Mouse (Mus musculus) thymus, postnatal 36 days (tissue): ENCODE measurements around the gene Mis18a.

ENCODE experiments used
- DNase-seq, 2 experiments: peaks; one replicate each; pipeline ENCODE4 v3.0.0; 2022; ENCODE audit warnings: mixed read lengths in 2 of 2

Gene Mis18a

DNA sequence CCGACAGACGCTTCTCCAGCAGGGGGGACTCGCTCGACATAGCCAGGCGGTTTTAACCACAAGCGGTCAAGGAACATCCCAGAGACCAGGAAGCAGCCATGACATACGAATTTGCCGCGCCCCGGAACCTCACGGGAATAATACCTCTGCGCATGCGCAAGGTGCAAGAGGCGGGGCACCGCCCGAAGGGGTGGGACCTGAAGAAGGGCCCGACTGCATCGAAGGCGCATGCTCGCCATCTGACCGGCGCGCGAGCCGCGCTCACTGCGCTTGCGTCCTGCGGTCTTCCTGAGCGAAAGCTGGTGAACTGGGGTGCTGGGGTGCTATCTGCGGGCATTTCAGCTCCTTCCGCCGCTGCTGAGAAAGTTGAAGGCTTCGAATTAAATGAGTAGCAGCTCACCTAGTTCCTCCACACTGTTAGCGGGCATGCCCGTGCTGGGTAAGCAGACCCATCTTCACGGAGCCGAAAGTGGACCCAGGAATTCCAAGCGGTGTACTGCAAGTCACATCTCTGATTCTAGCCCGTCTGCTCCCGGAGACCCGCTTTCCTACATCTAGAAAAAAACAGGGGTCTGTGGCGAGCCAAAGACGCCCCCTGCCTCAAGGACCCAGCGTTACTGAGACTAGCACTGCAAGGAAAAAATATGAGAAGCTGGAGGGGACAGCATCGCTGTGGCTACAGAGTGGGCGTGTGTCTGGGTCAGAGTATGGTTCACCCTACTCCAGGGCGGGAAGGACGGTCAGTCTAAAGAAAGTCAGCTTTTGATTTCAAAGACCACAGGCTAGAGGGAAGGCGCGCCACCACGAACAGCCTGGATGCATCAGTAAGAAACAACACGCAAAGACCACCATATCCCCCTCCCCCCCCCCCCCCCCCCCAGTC lies at the start of gene Mis18a:
Gene Mis18a, minus strand, starts transcription at position 172 of the 883 bp plus-strand sequence.
- peak; percentile 94 to 95 for DNase-seq

DNA sequence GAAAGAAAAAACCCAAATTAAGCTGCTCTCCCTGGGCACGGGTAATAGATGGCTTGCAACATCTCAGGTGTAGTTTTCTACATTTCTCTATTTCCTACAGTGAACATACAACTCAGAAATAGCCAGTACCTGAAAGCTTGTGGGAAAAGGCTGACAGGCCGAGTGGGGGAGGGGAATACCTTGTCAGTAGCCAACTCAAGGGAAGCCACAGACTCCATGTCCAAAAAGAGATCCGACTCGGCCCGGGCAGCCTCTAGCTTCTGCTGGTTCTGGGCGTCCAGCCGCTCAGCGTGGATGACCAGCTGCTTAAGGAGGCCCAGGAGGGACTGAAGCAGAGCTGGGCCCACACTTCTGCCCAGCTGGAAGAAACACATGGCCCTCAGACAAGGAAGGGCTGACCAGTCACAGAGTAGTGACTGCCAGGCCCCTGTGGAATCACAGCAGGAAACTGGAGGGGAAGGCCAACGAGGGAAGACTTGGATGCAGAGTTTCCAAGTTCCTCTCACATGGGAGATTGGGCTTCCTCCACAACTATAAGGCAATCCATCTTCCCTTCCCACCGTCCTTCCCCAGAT lies 48.8 kb upstream of the Mis18a start:
- DNase-seq, result no peak

DNA sequence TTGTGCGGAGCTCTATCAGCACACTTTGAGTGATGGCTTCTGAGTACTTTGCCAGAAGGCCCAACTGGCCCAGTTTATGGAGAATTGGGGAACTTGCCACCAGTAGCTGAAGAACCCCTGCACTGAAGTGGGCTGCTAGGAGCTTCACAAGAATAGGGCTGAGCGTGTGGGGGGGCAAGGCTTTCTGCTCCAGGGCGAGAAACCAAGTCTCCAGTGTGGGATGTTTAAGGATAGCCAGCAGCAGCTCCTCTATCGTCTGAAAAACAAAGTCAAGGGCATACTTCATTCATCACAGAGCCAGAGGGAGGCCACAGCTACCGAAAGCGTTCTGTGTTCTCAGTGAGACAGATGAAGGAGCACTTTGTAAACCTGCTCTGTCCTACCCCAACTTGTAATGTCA lies 47.4 kb upstream of the Mis18a start:
- no peak for DNase-seq

- no peak for DNase-seq
These were observed 47.0 kb upstream of the Mis18a start for GRCm38 (mm10) chr16:90774216-90774615.

- no peak for DNase-seq
These were observed 39.8 kb upstream of the Mis18a start for GRCm38 (mm10) chr16:90766919-90767454.

GRCm38 (mm10) chr16:90765195-90765877 lies 38.1 kb upstream of the Mis18a start:
- DNase-seq, result no peak

- DNase-seq, result no peak
These were observed 33.3 kb upstream of the Mis18a start for GRCm38 (mm10) chr16:90760515-90760914.

DNA sequence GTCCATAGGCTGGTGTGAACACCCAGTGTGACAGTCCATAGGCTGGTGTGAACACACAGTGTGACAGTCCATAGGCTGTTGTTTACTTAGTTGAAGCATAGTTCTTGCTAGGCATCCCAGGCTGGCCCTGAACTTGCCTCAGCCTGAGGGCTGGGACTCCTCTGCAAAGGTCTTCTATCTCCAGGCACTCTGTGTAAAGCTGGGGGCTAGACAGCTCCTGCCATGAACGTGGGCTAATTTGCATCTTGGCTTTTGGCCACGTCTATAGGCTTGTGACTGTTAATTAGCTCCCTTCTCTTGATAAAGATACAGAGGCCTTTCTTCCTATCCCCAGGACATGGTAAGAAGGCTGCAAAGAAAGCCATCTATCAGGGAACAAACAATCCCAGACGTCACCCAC lies 32.1 kb upstream of the Mis18a start:
- no peak for DNase-seq

DNA sequence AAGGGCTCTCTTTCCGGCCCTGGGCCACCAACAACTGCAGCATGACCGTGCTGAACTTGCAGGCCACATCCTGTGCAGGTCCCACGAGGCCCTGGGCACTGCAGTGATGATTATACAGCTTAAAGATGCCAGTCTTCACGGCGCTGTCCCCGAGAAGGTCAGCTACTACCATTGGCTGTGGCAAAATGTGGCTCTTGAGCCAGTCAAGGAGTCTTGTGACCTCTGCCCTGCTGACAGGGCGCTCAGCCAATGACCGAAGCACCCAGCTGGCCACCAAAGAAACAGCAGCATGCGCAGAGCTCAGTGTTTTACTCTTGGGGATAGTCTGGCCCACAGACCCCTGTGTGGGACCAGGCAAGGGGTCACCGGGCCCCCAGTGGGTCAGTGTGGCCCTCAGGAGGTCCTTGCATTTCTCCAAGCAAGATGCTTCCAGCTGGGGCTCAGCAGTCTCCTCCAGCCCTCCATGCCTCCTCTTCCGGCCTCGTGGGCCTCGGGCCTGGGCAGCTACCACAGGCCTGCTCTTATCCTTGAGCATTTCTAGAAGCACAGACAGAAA lies 26.3 kb upstream of the Mis18a start:
- DNase-seq, result no peak

GRCm38 (mm10) chr16:90748169-90748568 lies 21.0 kb upstream of the Mis18a start:
- no peak for DNase-seq

GRCm38 (mm10) chr16:90747143-90747542 lies 19.9 kb upstream of the Mis18a start:
- DNase-seq, result no peak

GRCm38 (mm10) chr16:90738092-90738956 lies 11.1 kb upstream of the Mis18a start, which contains the start of gene Mrap:
Mrap (plus strand) TSS chr16:90738207.
- no peak for DNase-seq

GRCm38 (mm10) chr16:90736672-90737270 lies 9.6 kb upstream of the Mis18a start:
- no peak for DNase-seq

GRCm38 (mm10) chr16:90735611-90736010 lies 8.4 kb upstream of the Mis18a start:
- DNase-seq, result no peak

DNA sequence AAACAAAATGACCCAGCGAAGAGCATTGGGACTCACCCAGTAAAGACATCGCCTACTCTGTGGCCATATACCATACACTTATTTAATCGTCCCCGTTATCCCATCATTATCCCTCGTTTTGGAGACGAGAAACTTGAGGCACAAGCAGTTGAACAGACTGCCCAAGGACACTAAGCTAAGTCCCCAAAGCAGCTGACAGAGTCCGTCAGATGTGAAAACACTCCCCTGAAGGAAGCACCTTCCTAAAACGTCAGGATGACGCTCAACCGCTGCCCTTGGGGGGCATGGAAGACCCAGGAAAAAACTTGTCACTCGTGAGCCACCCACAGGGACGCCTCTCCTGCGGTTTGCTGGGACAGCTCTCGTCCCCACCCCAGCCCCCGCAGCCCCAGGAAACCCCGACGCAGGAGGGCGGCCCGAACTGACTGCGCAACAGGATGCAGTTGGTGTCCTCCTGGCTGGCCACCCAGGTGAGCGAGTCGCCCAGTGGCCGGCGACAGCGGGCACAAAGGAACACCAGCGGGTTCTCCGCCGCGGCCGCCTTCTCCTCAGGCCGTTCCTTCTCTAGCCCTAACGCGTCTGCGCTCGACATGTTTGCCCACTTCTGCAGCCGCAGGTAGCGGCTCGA lies 490 bp downstream of the Mis18a start:
- DNase-seq, result no peak

- no peak for DNase-seq
These were observed 3.2 kb downstream of the Mis18a start for GRCm38 (mm10) chr16:90724051-90724450.

DNA sequence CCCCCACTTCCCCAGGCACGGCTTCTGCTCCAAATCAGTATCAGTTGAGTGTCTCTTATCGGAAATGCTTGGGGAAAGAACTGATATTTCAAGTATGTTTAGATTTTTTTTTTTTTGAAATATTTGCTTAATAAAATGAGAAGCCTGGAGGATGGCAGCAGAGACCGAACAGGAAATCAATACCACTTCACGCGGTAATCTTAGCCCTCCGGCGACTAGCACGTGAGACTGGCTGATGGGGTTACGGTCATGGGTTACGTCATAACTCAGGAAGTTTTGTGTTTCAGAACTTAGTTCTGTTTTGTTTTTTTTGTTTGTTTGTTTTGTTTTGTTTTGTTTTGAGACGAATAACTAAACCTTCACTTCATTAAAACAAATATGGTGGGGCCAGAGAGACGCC lies 16.9 kb downstream of the Mis18a start:
- no peak for DNase-seq

DNA sequence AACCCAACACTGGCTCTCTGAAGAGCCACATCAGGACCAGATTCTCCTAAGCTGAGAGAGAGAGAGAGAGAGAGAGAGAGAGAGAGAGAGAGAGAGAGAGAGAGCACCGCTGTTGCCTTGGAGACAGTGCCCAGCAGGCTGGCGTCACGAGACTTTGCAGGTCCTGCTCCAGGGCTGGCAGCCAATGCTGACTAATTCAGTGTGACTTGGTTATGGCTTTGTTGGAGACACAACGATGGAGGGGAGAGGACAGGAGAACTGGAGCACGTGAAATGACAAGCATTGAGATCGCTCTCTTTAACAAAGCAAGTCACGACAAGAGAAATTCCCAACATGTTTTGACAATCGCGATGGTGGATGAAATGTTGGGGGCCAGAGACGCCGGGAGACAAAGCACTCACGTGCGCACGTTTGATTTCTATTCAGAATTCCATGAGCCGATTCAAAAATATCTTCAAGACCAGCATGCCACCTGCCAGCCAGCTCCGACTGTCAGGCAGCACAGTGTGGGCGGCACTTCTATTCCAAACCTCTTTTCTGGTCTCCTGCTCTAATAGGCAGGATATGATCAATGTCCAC lies 17.4 kb downstream of the Mis18a start:
- no peak for DNase-seq

DNA sequence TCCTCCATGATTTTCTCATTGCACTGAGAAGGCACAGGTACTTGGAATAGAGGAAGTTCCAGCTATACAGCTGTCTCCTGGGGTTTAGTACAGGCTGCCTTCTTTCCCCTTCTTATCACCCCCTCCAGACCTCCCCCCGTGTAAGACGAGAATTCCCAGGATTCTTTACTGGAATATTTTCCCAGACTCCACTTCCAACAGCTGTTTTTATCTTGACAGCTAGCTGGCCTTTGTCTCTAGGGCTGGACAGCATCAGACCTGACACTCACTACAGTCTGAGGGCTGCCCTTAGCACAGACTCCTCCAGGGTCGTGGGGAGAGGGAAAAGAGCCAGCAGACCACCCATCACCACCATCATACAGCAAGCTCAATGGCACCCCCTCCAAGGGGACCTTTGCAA lies 20.9 kb downstream of the Mis18a start:
- no peak for DNase-seq

DNA sequence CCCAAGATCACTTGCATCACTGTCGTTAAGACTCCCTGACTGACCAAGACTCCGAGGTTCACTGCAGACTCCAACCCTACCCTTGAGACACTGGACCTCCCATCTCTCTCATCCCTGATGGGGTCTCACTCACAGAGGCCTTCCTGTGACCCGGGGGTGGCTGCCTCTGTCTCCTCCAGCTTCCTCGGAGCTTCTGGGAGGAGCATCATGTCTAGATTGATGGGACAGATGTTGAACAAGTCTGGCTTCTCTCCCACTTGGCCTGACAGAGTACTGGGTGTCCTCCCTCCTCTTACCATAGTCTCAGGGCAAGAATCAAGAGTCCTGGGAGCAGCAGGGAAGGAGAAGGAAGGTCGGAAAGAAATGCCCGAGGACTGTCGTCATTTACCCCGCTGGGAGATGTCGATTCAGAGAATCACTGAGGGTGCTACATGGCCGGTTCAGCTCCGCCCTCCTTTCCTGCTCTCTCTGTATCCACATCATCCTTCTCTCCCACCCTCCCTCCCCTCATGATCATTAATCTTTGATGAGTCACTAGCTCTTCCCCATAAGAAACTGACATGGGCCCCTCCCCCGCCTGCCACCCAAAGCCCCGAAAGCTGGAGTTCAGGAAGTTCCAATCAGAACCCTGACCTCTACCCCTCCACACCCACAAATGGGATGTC lies 22.9 kb downstream of the Mis18a start:
- no peak for DNase-seq
